Mouse (Mus musculus): ENCODE data around the gene Fam166a. TPM values are rescaled to one million over a fixed set of nuclear protein-coding genes. Genes with fewer than 3 reads are reported as not detected.
A peak's percentile ranks its signal among the peaks of the same experiment; 100 is the strongest.

Gene Fam166a
- polyA plus RNA-seq, 1 experiment from 2014 or later, result 0.91 TPM

GRCm38 (mm10) chr2:25224766-25225752 is 6.5 kb downstream of the Fam166a start:
- peak overlapping the region; percentile 51 for H3K9ac ChIP-seq (replicated peaks; ENCODE audit: low read depth, low read length)
- peak overlapping the region; percentile 91 for H3K27ac ChIP-seq (ENCODE audit: low read depth, low read length)
- WGBS, result 2% methylated on average over 41 of the region's 41 CpGs
- peak overlapping the region; percentile 81 for H3K4me3 ChIP-seq (ENCODE audit: low read depth, low read length)
- H3K9me3 ChIP-seq (ENCODE audit: control insufficient read depth, low read length), result no peaks in the 10 kb centered on the region
- no peaks in the 10 kb centered on the region for H3K36me3 ChIP-seq (ENCODE audit: control insufficient read depth, insufficient read depth, low read length)
- peak; percentile 97 for ATAC-seq (ENCODE audit: low read depth)
- no peaks in the 10 kb centered on the region for H3K27me3 ChIP-seq (ENCODE audit: control insufficient read depth, insufficient read depth, low read length)
- peaks cover 7% of the 10 kb centered on the region; the same call in 1 of the 2 replicates for H3K4me1 ChIP-seq (ENCODE audit: control insufficient read depth, insufficient read depth, low read length)
- peak overlapping the region; percentile 51 for H3K4me2 ChIP-seq (ENCODE audit: low read depth, low read length)

GRCm38 (mm10) chr2:25225811-25226379 is 7.3 kb downstream of the Fam166a start:
- H3K4me3 ChIP-seq (ENCODE audit: low read depth, low read length), result peak overlapping the region; percentile 81; the same call in 1 of the 2 replicates
- 78% methylated on average over 8 of the region's 8 CpGs for WGBS

GRCm38 (mm10) chr2:25226864-25227263 is 8.3 kb downstream of the Fam166a start:
- no peak overlapping the region for H3K9ac ChIP-seq (replicated peaks; ENCODE audit: low read depth, low read length)
- H3K4me2 ChIP-seq (ENCODE audit: low read depth, low read length), result no peak overlapping the region
- no peak overlapping the region for H3K4me3 ChIP-seq (ENCODE audit: low read depth, low read length)
- no peak for ATAC-seq (ENCODE audit: low read depth)
- H3K36me3 ChIP-seq (ENCODE audit: control insufficient read depth, insufficient read depth, low read length), result no peaks in the 10 kb centered on the region
- H3K9me3 ChIP-seq (ENCODE audit: control insufficient read depth, low read length), result no peaks in the 10 kb centered on the region
- 83% methylated on average over 5 of the region's 5 CpGs for WGBS
- H3K27me3 ChIP-seq (ENCODE audit: control insufficient read depth, insufficient read depth, low read length), result no peaks in the 10 kb centered on the region
- peaks cover 7% of the 10 kb centered on the region; the same call in 1 of the 2 replicates for H3K4me1 ChIP-seq (ENCODE audit: control insufficient read depth, insufficient read depth, low read length)
- no peak overlapping the region for H3K27ac ChIP-seq (ENCODE audit: low read depth, low read length)

More at GRCm38 (mm10) chr2:25225811-25226379, 7.3 kb downstream of the Fam166a start:
- H3K9ac ChIP-seq (replicated peaks; ENCODE audit: low read depth, low read length), result no peak overlapping the region
- no peaks in the 10 kb centered on the region for H3K27me3 ChIP-seq (ENCODE audit: control insufficient read depth, insufficient read depth, low read length)
- no peak for ATAC-seq (ENCODE audit: low read depth)
- H3K9me3 ChIP-seq (ENCODE audit: control insufficient read depth, low read length), result no peaks in the 10 kb centered on the region
- H3K27ac ChIP-seq (ENCODE audit: low read depth, low read length), result peak overlapping the region; percentile 91
- H3K4me1 ChIP-seq (ENCODE audit: control insufficient read depth, insufficient read depth, low read length), result peaks cover 7% of the 10 kb centered on the region; the same call in 1 of the 2 replicates
- peak overlapping the region; percentile 51 for H3K4me2 ChIP-seq (ENCODE audit: low read depth, low read length)
- H3K36me3 ChIP-seq (ENCODE audit: control insufficient read depth, insufficient read depth, low read length), result no peaks in the 10 kb centered on the region

DNA sequence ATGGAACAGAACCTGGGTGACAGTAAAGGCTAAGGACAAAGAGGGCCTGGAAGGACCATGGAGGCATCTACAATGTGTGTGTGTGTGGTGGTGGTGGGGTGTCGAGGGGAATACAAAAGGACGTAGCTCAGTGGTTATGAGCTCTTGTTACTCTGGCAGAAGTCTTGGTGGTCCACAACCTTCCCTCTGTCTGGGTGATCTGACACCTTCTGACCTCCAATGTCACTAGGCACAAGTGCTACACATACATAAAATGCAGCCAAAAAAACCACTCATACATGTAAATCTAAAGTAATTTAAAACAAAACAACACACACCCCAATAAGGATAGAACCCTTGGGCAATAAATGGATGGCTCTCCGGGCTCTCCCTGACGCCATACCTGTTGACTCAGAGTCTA is 8.9 kb downstream of the Fam166a start:
- Histone ChIP-seq H3K4me3 (ENCODE audit: low read depth, low read length) (no peak overlapping the region), H3K9me3 (ENCODE audit: control insufficient read depth, low read length) (no peaks in the 10 kb centered on the region), H3K9ac (replicated peaks; ENCODE audit: low read depth, low read length) (no peak overlapping the region), H3K27ac (ENCODE audit: low read depth, low read length) (no peak overlapping the region), H3K36me3 (ENCODE audit: control insufficient read depth, insufficient read depth, low read length) (no peaks in the 10 kb centered on the region), H3K4me2 (ENCODE audit: low read depth, low read length) (no peak overlapping the region), H3K27me3 (ENCODE audit: control insufficient read depth, insufficient read depth, low read length) (no peaks in the 10 kb centered on the region), H3K4me1 (ENCODE audit: control insufficient read depth, insufficient read depth, low read length) (peaks cover 7% of the 10 kb centered on the region; the same call in 1 of the 2 replicates)
- WGBS, result 87% methylated on average over 4 of the region's 4 CpGs
- no peak for ATAC-seq (ENCODE audit: low read depth)

- Histone ChIP-seq H3K9ac (replicated peaks; ENCODE audit: low read depth, low read length) (no peak overlapping the region; the same call in 1 of the 2 replicates), H3K4me3 (ENCODE audit: low read depth, low read length) (no peak overlapping the region; the same call in 1 of the 2 replicates), H3K4me2 (ENCODE audit: low read depth, low read length) (peak overlapping the region; percentile 31), H3K36me3 (ENCODE audit: control insufficient read depth, insufficient read depth, low read length) (no peaks in the 10 kb centered on the region), H3K27me3 (ENCODE audit: control insufficient read depth, insufficient read depth, low read length) (no peaks in the 10 kb centered on the region), H3K27ac (ENCODE audit: low read depth, low read length) (peak overlapping the region; percentile 34; the same call in 1 of the 2 replicates), H3K4me1 (ENCODE audit: control insufficient read depth, insufficient read depth, low read length) (peaks cover 4% of the 10 kb centered on the region; the same call in 1 of the 2 replicates), H3K9me3 (ENCODE audit: control insufficient read depth, low read length) (no peaks in the 10 kb centered on the region)
- 1% methylated on average over 7 of the region's 7 CpGs for WGBS
- no peak for ATAC-seq (ENCODE audit: low read depth)
These were observed 9.9 kb downstream of the Fam166a start for GRCm38 (mm10) chr2:25228431-25228889.

DNA sequence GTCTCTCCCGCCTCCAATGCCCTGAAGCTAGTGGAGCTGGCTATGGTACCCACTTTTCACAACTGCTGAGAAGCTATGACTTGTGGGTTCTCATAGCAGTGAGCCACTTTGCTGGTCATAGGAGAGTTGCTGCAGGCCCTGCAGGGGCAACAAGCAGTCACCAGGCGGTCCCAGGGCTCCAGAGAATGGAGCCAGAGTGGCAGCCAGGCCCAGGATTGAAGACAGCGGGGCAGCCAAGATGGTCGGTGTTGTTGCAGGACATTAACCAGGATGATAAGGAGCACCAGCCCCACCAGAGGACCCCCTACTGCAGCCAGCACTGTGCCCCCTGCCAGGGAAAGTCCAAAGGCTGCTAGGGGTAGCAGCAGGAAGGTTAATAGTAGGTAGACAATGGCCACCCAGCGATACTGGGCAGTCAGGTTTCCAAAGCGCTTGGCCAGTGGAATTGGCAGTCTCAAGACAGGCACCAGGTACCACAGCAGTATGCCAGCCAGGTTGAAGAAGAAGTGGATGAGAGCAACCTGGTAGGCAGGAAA is 10.5 kb downstream of the Fam166a start:
- WGBS, result 71% methylated on average over 6 of the region's 6 CpGs
- Histone ChIP-seq H3K4me1 (ENCODE audit: control insufficient read depth, insufficient read depth, low read length) (no peaks in the 10 kb centered on the region), H3K4me3 (ENCODE audit: low read depth, low read length) (no peak overlapping the region), H3K4me2 (ENCODE audit: low read depth, low read length) (peak overlapping the region; percentile 31; the same call in 1 of the 2 replicates), H3K9ac (replicated peaks; ENCODE audit: low read depth, low read length) (no peak overlapping the region), H3K27me3 (ENCODE audit: control insufficient read depth, insufficient read depth, low read length) (no peaks in the 10 kb centered on the region), H3K9me3 (ENCODE audit: control insufficient read depth, low read length) (no peaks in the 10 kb centered on the region), H3K36me3 (ENCODE audit: control insufficient read depth, insufficient read depth, low read length) (no peaks in the 10 kb centered on the region), H3K27ac (ENCODE audit: low read depth, low read length) (no peak overlapping the region)
- ATAC-seq (ENCODE audit: low read depth), result no peak

DNA sequence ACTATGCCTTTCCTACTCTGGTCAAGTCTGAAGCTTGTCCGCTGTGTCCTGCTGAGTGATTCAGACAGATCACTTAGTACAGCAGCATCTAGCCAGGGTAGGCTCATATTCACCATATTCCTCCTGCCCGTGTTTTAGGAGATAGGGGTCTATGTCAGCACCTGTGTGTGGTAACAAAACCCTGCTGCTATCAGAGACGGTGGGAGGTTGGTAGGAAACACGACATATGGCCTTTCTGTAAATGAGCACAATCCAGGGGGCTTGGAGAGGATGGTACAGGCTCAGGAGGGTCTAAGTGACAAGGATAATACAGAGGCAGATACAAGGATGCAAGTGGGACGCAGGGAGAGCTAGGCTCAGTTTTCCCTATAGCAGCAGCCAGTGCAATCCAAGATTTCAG is 11.0 kb downstream of the Fam166a start:
- Histone ChIP-seq H3K4me1 (ENCODE audit: control insufficient read depth, insufficient read depth, low read length) (no peaks in the 10 kb centered on the region), H3K4me2 (ENCODE audit: low read depth, low read length) (no peak overlapping the region), H3K9ac (replicated peaks; ENCODE audit: low read depth, low read length) (no peak overlapping the region), H3K27me3 (ENCODE audit: control insufficient read depth, insufficient read depth, low read length) (no peaks in the 10 kb centered on the region), H3K4me3 (ENCODE audit: low read depth, low read length) (no peak overlapping the region), H3K36me3 (ENCODE audit: control insufficient read depth, insufficient read depth, low read length) (no peaks in the 10 kb centered on the region), H3K9me3 (ENCODE audit: control insufficient read depth, low read length) (no peaks in the 10 kb centered on the region), H3K27ac (ENCODE audit: low read depth, low read length) (no peak overlapping the region)
- WGBS, result 87% methylated on average over 5 of the region's 5 CpGs
- ATAC-seq (ENCODE audit: low read depth), result no peak

DNA sequence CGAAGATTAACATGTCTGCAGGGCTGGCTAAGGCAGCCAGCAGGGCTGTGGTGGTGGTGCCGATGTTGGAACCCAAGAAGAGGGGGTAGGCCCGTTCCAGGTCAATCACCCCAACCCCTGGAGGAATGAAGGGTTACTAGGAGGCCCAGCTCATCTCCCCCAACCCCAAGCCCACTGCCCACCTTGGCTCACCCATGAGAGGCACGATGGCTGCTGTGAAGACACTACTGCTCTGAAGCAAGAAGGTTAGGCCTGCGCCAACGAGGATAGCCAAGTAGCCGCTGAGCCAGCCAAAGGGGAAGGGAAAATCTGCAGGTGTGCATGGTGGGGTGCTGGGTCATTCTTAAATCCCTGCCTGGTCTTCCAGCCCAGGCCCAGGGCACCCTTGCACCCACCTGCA is 12.0 kb downstream of the Fam166a start:
- Histone ChIP-seq H3K36me3 (ENCODE audit: control insufficient read depth, insufficient read depth, low read length) (no peaks in the 10 kb centered on the region), H3K4me1 (ENCODE audit: control insufficient read depth, insufficient read depth, low read length) (no peaks in the 10 kb centered on the region), H3K27me3 (ENCODE audit: control insufficient read depth, insufficient read depth, low read length) (no peaks in the 10 kb centered on the region), H3K4me2 (ENCODE audit: low read depth, low read length) (no peak overlapping the region), H3K9ac (replicated peaks; ENCODE audit: low read depth, low read length) (no peak overlapping the region), H3K27ac (ENCODE audit: low read depth, low read length) (no peak overlapping the region), H3K4me3 (ENCODE audit: low read depth, low read length) (no peak overlapping the region), H3K9me3 (ENCODE audit: control insufficient read depth, low read length) (no peaks in the 10 kb centered on the region)
- ATAC-seq (ENCODE audit: low read depth), result no peak
- WGBS, result 84% methylated on average over 7 of the region's 7 CpGs

All from neural tube, embryonic 14.5 days (tissue).